Mouse (Mus musculus) kidney, adult 9 months (tissue): ENCODE measurements around the gene Gm8909.
"Not testable (repeated sequence)": the region's sequence is repeated elsewhere in the genome, so short reads cannot be mapped to it uniquely, and the experiment has no call there.

Experiments used
- DNase-seq: peaks from one replicate; pipeline ENCODE4 v3.0.0; 2022

Gm8909 gene

DNA sequence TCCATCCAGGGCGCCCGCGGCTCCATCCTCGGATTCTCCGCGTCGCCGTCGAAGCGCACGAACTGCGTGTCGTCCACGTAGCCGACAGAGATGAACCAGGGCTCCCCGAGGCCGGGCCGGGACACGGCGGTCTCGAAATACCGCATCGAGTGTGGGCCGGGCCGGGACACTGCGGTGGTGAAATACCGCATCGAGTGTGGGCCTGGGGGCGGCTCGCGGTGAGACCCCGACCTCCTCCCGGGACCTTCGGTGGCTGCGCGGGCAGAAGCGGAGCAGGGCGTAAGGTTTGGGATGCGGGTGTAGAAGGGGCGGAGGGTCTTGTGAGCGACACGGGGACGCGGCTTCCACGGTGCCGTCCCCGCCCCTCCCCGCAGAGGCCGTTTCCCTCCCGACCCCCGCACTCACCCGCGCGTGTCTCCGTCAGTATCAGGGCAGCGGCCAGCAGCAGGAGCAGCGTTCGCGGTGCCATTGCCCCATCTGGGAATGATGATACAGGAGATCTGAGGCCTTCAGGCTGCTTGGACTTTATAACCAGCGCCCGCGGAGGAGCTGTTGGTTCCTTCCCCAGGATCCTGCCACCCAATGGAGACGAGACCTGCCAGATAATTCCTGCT lies at the start of gene Gm8909:
Gm8909 (minus strand) TSS at position 499 of the 614 bp plus-strand sequence.
- peak; percentile 21 for DNase-seq

DNA sequence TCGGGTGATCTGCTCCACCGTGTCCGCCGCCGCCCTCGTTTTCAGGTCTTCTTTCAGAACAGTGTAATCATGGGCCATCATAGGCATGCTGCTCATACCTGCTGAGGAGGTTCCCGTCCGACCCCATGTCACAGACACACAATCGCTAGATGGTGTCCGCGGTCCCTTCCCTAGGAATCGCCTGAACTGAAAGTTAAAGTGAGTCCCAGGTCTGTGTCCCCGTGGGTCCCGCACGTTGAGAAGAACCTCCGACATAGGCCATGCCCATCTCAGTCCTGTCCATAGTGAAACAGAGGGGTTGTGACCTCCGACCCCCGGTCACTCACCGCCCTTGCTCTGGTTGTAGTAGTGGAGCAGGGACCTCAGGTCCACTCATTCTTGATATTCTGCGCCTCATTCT lies 47.2 kb upstream of the Gm8909 start:
- DNase-seq: no peak

DNA sequence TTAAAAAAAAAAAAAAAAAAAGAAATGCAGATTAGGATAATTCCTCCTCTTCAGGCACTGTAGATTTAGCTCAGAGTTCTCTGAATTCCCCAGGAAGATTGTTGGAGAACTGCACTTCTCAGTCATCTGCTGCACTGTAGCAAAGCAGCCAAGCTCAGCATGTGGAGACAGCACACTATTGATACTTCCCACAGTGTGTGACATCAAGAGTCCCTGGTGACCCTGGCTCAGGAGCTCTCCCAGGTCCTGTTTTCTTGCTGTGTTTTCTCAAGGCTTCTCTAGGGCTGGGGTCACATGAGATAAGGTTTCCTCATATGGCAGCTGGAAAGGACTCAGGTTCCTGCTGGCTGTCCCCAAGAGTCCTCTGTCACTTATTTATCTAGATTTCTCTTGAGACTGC lies 38.5 kb upstream of the Gm8909 start:
- DNase-seq: no peak

- no peak for DNase-seq
Observed at GRCm38 (mm10) chr17:36205862-36206261, 37.5 kb upstream of the Gm8909 start.

- peak; percentile 14 for DNase-seq
Observed at GRCm38 (mm10) chr17:36205456-36205855, 37.1 kb upstream of the Gm8909 start.

DNA sequence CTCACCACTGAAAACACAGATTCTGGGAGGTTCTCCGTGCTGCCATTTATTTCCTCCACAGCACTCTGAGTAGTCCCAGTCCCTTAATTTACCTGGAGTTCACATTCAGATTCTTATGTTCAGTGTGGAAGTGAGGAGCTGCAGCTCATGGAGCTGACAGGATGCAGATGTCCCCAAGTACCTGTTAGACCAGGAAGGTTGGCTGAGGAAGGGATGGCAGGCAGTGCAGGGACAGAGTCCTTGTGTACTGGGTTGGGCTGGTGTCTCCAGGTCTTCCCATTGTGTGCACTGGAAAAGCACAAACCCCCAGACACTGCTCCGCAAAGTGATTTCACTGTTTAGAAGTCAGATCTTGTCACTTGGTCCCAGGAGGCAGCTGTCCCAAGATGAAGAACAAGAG lies 33.5 kb upstream of the Gm8909 start:
- no peak for DNase-seq

- DNase-seq: peak; percentile 7
Observed at GRCm38 (mm10) chr17:36198317-36198716, 30.0 kb upstream of the Gm8909 start.

GRCm38 (mm10) chr17:36194471-36194870 lies 26.1 kb upstream of the Gm8909 start:
- no peak for DNase-seq

DNA sequence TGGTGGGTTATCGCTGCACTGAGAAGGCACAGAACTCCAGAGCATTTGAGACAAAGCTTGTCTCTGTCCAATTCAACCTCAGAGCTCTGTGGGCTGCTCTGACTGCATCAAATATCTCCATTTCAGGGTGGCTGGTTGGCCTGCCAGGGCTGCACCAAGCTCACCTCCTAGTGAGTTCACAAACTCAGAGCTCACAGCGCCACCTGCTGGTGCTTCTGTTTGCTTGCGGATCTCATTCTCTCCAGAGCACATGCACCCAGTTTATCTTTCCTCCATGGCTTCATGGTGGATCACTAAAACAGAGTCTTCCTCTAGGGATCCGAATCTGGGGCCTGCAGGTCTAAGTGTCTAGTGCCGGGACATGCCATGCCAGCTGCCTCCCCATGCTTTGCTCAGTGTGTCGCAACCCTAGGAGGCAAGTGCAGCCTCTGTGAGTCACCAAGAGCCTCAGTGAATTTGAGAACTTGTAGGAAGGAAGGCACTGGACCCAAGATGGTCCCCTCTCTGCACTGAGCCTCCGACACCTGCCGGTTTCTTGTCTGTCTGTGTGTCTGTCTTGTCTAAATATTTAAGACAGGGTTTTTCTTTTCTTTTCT lies 25.3 kb upstream of the Gm8909 start:
- DNase-seq: peak; percentile 67

- no peak for DNase-seq
Observed at GRCm38 (mm10) chr17:36192371-36192770, 24.0 kb upstream of the Gm8909 start.

DNA sequence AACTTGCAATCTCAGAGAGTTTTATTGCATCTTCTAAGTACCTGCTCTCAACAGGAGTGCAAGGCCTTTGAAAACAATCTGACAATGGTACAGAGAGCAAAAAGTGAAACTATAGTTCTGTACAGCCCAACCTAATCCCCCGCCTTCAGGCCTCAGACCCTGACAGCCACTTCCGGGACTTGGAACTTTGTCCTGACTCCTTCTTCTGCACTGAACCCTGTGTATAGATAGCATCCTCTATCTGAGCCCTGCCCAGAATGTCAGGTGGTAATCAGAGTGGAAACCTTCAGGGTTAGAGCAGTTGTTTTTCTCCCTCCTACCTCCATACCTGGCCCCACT lies 21.8 kb upstream of the Gm8909 start, which contains the start of gene H2-T3:
H2-T3 (minus strand) TSS at position 119 of the 339 bp plus-strand sequence.
- no peak for DNase-seq

DNA sequence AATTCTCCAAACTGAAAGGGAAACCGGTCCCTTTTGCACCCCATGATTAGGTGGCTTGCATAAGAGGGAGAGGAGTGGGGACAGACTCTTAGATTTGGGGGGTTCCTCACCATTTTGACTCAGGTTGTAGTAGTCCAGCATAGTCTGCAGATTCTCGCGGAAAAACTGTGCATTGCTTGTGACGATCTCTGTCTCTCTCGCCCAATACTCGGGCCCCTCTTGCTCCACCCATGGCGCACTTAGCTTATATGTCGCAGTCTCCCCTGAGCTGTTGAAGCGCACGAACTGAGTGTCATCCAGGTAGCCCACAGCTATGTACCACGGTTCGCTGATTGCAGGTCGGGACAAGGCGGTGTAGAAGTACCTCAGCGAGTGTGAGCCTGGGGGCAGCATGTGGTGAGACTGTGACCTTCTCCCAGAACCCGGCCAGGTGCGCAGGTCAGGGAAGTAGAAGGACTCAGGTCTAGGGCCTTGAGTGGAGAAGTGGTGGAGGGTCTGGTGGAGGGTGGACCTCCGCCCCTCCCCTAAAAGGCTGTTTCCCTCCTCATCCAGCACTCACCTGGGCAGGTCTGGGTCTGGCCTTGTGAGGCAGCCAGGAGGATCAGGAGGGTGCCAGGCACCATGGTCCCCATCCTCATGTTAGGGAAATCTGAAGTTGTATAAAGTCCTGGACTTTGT lies 21.3 kb upstream of the Gm8909 start:
- DNase-seq: no peak

DNA sequence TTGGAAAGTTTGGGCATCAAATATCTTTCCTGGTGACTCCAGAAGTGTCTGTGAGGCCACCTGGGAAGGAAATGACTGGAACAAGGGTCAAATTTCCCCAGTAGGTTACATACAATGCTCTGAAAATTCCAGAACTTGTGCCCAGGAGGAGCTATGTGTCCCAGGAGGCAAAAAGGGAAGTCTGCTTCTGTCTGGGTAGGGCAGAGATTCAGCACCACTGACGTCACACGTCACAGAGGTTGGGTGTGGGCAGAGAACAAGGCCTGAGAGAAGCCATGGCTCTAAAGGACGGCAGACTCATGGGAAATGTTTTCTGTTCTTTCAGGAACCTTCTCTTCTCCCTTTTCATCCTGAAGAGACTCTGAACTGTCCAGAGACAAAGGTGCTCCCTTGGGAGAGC lies 19.2 kb upstream of the Gm8909 start:
- DNase-seq: no peak

GRCm38 (mm10) chr17:36182212-36182611 lies 13.9 kb upstream of the Gm8909 start:
- no peak for DNase-seq

- not testable (repeated sequence) for DNase-seq
Observed at GRCm38 (mm10) chr17:36179446-36179845, 11.1 kb upstream of the Gm8909 start.

DNA sequence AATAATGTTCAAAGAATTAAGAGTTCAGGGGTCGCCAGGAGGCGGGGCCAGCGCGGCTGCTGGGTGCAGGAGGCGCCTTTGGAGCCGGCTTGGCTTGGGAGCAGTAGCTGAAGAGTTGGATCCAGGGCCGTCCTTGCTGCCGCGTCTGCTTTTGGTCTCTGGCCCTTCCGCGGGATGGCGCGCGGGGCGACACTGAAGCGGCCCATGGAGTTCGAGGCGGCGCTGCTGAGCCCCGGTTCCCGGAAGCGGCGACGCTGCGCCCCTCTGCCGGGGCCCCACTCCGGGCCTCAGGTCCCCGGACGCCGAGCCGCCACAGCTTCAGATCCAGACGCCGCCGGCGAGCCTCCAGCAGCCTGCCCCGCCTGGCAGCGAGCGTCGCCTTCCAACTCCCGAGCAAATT lies 10.6 kb upstream of the Gm8909 start:
- peak; percentile 13 for DNase-seq

GRCm38 (mm10) chr17:36176132-36176531 lies 7.8 kb upstream of the Gm8909 start:
- not testable (repeated sequence) for DNase-seq

GRCm38 (mm10) chr17:36170287-36170814 lies 2.0 kb upstream of the Gm8909 start:
- no peak for DNase-seq

DNA sequence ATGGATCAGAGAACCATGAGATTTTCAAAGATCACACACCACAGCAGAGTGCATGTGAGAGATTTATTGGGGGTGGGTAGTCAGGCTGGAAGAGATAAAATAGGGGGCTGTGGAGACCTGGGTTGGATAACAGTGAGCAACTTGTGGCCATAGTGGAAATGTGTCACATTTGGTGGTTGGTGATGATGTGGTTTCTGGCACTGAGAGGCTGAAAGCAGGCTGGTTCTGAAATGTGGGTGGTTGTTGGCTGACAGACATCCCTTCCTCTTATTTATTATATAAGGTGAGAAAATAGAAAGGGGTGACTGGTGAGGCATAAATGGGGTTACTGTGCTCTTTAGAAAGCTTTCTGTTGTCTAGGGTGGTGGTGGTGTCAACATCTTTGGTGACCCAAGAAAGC lies 1.4 kb upstream of the Gm8909 start:
- no peak for DNase-seq

DNA sequence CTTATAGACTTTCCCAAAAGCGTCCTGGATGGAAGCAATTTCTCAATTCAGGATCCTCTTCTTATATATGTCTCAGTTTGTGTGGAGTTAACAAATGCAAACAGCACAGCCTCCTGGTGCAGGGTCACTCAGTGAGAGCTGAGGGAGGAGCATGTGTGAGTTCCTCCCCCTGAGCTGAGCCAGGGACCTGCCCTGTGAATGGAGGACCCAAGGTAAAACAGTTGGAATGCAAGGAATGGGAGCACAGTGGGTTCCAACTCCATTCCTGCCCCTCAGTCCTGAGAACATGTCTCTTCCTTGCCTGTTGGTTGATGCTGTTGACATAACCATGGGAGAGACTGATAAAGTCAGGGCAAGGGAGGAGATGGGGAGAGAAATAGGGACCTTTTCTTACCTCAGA lies 757 bp upstream of the Gm8909 start:
- not testable (repeated sequence) for DNase-seq

GRCm38 (mm10) chr17:36167306-36168038 lies 865 bp downstream of the Gm8909 start:
- DNase-seq: peak; percentile 25

- DNase-seq: not testable (repeated sequence)
Observed at GRCm38 (mm10) chr17:36166901-36167300, 1.4 kb downstream of the Gm8909 start.
